Mouse (Mus musculus) midbrain, postnatal 0 days (tissue): Measurements from ENCODE around the gene Taar7a. TPM values are rescaled to one million over a fixed set of nuclear protein-coding genes. Genes with fewer than 3 reads are reported as not detected.
A peak's percentile ranks its signal among the peaks of the same experiment; 100 is the strongest.

Source experiments
- ATAC-seq: fragments of 200-750 bp; cut with Nextera tagmentation; 2 replicates; pipeline ENCODE4 v1.8.0; 2017; ENCODE audit warnings: moderate number of reproducible peaks, mild to moderate bottlenecking, moderate TSS enrichment, moderate library complexity; ENCODE audit not compliant: low FRiP score
- DNase-seq: peaks from one replicate; pipeline ENCODE4 v3.0.0-alpha.2; 2015; ENCODE audit warnings: low spot score
- H3K27ac ChIP-seq: fragments of 300-500 bp; sonication (generic); 2 replicates; pipeline ENCODE4 v1.5.1; 2014; ENCODE audit warnings: low read depth, mild to moderate bottlenecking, low read length, mixed read lengths
- H3K27me3 ChIP-seq: fragments of 300-500 bp; sonication (generic); 2 replicates; pipeline ENCODE4 v1.6.1; 2014; ENCODE audit warnings: low read length, control low read depth, mixed read lengths; ENCODE audit not compliant: insufficient read depth
- H3K36me3 ChIP-seq: fragments of 300-500 bp; sonication (generic); 2 replicates; pipeline ENCODE4 v1.6.1; 2014; ENCODE audit warnings: low read length, control low read depth, mixed read lengths; ENCODE audit not compliant: insufficient read depth
- H3K4me1 ChIP-seq: fragments of 300-500 bp; sonication (generic); 2 replicates; pipeline ENCODE4 v1.6.1; 2014; ENCODE audit warnings: mild to moderate bottlenecking, control low read depth, antibody characterized with exemption, low read length, mixed read lengths; ENCODE audit not compliant: insufficient read depth
- H3K4me2 ChIP-seq: fragments of 300-500 bp; sonication (generic); 2 replicates; pipeline ENCODE4 v1.6.1; 2014; ENCODE audit warnings: low read depth, mild to moderate bottlenecking, low read length, mixed read lengths; ENCODE audit not compliant: poor library complexity, severe bottlenecking
- H3K4me3 ChIP-seq: fragments of 300-500 bp; sonication (generic); 2 replicates; pipeline ENCODE4 v1.5.1; 2014; ENCODE audit warnings: low read depth, mild to moderate bottlenecking, low read length, moderate library complexity
- H3K9ac ChIP-seq: fragments of 300-500 bp; sonication (generic); replicated peaks from 2 replicates; pipeline ENCODE4 v1.6.1; 2014; ENCODE audit warnings: mild to moderate bottlenecking, low read length, moderate library complexity, mixed read lengths; ENCODE audit not compliant: poor library complexity, severe bottlenecking
- H3K9me3 ChIP-seq: fragments of 300-500 bp; sonication (generic); 2 replicates; pipeline ENCODE4 v1.6.1; 2016; ENCODE audit warnings: low read length, control low read depth
- CTCF ChIP-seq: IDR thresholded peaks from 2 replicates; pipeline ENCODE4 v1.5.1; 2016; ENCODE audit warnings: antibody characterized with exemption, mild to moderate bottlenecking
- WGBS: fragments of 180-500 bp; shearing (Covaris S2); extraction: QIAGEN DNeasy Blood & Tissue Kit; methylation state at CpG from one replicate; pipeline ENCODE4 v1.1.7; 2014; 5-methylcytosine and 5-hydroxymethylcytosine counted together
- polyA plus RNA-seq: library from polyadenylated mRNA; unstranded; fragments of >200 nt; fragmentation: Nextera tagmentation; extraction: Ambion mirVana; gene quantifications from 2 replicates; pipeline ENCODE4 v1.2.1, GENCODE M21; 2015
- total RNA-seq: library from RNA; depleted of rRNA; stranded (reverse); fragments of >200 nt; gene quantifications from 2 replicates; pipeline ENCODE4 v1.2.3, GENCODE M21; 2014

The Taar7a gene
- total and polyA plus RNA-seq, 2 experiments from 2014 or later = not detected

DNA sequence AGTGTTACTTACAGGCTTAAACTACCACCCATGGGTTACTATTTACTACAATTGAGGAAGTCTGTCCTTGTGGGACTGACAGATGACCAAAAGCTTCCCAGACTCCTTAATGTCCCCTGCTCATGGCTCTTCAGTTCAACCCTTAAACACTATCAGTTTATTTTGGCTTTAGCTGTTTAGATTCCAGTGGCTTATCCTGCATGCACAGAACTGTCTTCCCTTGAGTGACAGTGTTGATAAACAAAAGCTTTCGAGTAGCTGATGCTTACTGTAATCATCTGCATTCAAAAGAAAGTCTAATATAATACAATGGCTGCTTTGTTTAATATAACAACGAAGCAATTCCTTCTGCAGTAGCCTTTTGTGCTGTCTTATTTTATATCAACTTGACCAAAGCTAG is 13.8 kb upstream of the Taar7a start:
- no peaks in the 10 kb centered on the region for H3K36me3 ChIP-seq
- ATAC-seq (no peak), DNase-seq (no peak)
- no peak overlapping the region for H3K9ac ChIP-seq
- no peaks in the 10 kb centered on the region for H3K9me3 ChIP-seq
- H3K27ac ChIP-seq = no peak overlapping the region
- H3K4me1 ChIP-seq = no peaks in the 10 kb centered on the region
- TF ChIP-seq CTCF = no peak
- H3K4me3 ChIP-seq = no peak overlapping the region
- no peaks in the 10 kb centered on the region for H3K27me3 ChIP-seq
- 55% methylated on average over 2 of the region's 2 CpGs for WGBS
- no peak overlapping the region for H3K4me2 ChIP-seq

- H3K36me3 ChIP-seq = no peaks in the 10 kb centered on the region
- no peak overlapping the region for H3K27ac ChIP-seq
- H3K4me1 ChIP-seq = no peaks in the 10 kb centered on the region
- H3K27me3 ChIP-seq = no peaks in the 10 kb centered on the region
- ATAC-seq (no peak), DNase-seq (no peak)
- TF ChIP-seq CTCF = no peak
- no peak overlapping the region for H3K4me2 ChIP-seq
- WGBS = 76% methylated on average over 1 of the region's 1 CpGs
- H3K4me3 ChIP-seq = no peak overlapping the region
- H3K9me3 ChIP-seq = no peaks in the 10 kb centered on the region
- no peak overlapping the region for H3K9ac ChIP-seq
Measured at GRCm38 (mm10) chr10:24006442-24006841, 13.2 kb upstream of the Taar7a start.

- Histone ChIP-seq H3K4me1 (no peaks in the 10 kb centered on the region), H3K9ac (no peak within 1 kb of the TSS), H3K36me3 (no peaks in the 10 kb centered on the region), H3K27ac (no peak within 1 kb of the TSS), H3K27me3 (no peaks in the 10 kb centered on the region), H3K4me3 (no peak within 1 kb of the TSS), H3K9me3 (no peaks in the 10 kb centered on the region), H3K4me2 (no peak within 1 kb of the TSS)
- no peak for TF ChIP-seq CTCF
- WGBS = 78% methylated on average over 1 of the region's 1 CpGs
- no peak for ATAC-seq
- DNase-seq = no peak
Measured at GRCm38 (mm10) chr10:23999639-24000038, 6.4 kb upstream of the Taar7a start, which contains the start of gene Taar7b. Gene Taar7b, plus strand, starts transcription at chr10:23999939.

DNA sequence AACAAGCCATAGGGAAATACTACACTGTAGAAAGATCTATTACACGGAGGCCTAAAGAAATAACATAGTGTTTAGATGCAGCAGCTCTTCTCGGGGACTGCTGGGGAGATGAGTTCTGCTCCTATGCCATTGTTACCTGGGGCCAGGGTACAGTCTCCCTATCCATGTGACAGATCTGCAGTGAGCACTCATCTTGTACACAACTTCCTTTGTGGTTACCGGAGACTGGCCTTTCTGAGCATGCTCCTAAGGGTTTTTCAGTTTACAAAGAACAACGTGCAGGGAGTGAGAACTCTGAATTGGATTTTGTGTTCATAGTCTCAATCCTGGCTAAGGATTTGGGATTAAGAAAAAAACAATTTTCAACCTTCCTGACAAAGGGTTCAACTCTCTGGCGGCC is 6.9 kb downstream of the Taar7a start:
- 77% methylated on average over 5 of the region's 5 CpGs for WGBS
- Histone ChIP-seq H3K4me1 (no peaks in the 10 kb centered on the region), H3K9me3 (no peaks in the 10 kb centered on the region), H3K27me3 (no peaks in the 10 kb centered on the region), H3K9ac (no peak overlapping the region), H3K4me2 (no peak overlapping the region), H3K27ac (no peak overlapping the region), H3K36me3 (no peaks in the 10 kb centered on the region), H3K4me3 (no peak overlapping the region)
- ATAC-seq = no peak
- no peak for TF ChIP-seq CTCF
- no peak for DNase-seq

DNA sequence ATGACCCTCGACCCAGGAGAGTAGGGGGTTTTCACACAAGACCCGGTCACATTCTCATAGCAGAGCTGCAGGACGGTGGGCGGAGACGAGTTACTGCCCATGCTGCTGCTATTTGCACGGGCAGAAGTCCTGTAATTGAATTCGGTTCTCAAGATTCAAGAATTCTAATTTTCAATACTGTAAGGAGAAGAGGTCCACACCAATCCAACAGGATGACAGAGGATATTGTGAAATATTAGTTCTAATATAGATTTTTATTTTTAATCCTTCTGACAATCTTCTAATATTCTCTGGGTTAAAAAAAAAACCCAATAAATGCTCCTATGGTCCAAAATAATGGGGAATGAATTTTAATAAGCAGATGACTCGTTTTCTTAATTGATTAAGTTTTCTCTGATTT is 7.7 kb downstream of the Taar7a start, which contains the start of gene Taar6:
Gene Taar6 (minus strand): TSS at position 101 of the 400 bp plus-strand sequence.
- no peak within 1 kb of the TSS for H3K27ac ChIP-seq
- ATAC-seq (no peak), DNase-seq (no peak)
- no peaks in the 10 kb centered on the region for H3K4me1 ChIP-seq
- no peaks in the 10 kb centered on the region for H3K36me3 ChIP-seq
- H3K4me2 ChIP-seq = no peak within 1 kb of the TSS
- H3K9me3 ChIP-seq = no peaks in the 10 kb centered on the region
- H3K9ac ChIP-seq = no peak within 1 kb of the TSS
- no peak within 1 kb of the TSS for H3K4me3 ChIP-seq
- H3K27me3 ChIP-seq = no peaks in the 10 kb centered on the region
- no peak for TF ChIP-seq CTCF
- 75% methylated on average over 8 of the region's 8 CpGs for WGBS

- no peaks in the 10 kb centered on the region for H3K27me3 ChIP-seq
- H3K9me3 ChIP-seq = no peaks in the 10 kb centered on the region
- no peak overlapping the region for H3K4me2 ChIP-seq
- DNase-seq (peak; percentile 79), ATAC-seq (peak; percentile 73)
- no peaks in the 10 kb centered on the region for H3K36me3 ChIP-seq
- H3K4me1 ChIP-seq = no peaks in the 10 kb centered on the region
- TF ChIP-seq CTCF = peak; percentile 85
- 44% methylated on average over 16 of the region's 16 CpGs for WGBS
- no peak overlapping the region for H3K4me3 ChIP-seq
- no peak overlapping the region for H3K27ac ChIP-seq
- no peak overlapping the region for H3K9ac ChIP-seq
Measured at GRCm38 (mm10) chr10:23978901-23979705, 14.2 kb downstream of the Taar7a start.
